Mouse (Mus musculus): ENCODE data around the gene Smarce1.

The Smarce1 gene

DNA sequence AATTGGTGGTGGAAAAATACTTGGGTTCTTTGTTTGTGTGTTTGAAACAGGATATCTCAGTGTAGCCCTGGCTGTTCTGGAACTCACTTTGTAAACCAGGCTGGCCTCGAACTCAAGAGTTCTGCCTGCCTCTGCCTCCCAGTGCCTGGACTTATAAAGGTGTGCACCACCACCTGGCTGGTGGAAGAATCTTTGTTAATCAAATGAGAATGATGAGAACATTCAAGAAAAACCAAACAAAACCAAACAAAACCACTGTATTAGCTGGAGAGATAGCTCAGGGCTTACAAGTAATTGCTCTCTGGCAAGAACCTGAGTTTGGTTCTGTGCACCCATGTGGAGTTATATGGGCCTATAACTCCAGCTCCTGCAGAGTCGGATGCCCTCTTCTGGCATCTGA lies 61.4 kb downstream of the Smarce1 start:
- no peak for DNase-seq (ENCODE audit: low spot score in 2 of 2)

DNA sequence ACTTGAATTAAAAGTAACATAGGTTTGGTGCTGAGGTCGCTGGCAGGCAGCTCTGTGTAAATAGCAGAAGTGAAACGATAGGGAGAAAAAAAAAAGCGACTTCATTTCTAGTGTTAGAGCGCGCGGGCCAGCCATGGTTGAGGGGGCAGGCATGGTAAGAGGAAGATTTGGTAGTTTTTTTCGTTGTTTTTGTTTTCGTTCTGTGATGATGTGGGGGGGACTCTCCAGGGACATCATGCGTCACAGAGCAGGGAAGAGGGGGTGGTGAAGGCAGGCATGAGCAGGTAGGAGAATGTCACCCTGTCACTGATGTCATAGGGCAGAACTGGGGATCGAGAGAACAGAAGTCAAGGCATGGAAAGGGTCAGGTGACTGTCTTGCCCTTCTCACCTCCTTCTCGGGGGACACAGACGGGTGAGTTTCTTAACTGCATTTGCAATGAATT lies 62.8 kb downstream of the Smarce1 start:
- DNase-seq (ENCODE audit: low spot score in 2 of 2): no peak

DNA sequence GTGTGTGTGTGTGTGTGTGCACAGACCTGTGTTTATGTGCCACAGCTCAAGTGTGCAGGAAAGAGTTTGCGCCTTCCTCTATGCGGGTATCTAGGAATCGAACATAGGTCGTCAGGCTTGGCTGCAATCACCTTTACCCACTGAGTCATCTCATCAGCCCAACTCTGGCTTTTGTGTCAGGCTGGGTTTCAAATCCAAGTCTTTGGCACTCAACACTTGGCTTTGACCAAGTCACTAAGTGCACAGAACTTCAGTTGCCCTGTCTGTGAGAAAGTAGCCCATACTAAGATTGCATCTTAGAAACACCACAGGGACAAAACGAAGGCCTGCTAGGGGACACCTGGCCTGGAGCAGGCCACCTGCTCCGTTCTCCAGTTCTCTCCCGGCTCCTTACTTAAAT lies 63.2 kb downstream of the Smarce1 start:
- no peak for DNase-seq (ENCODE audit: low spot score in 2 of 2)

DNA sequence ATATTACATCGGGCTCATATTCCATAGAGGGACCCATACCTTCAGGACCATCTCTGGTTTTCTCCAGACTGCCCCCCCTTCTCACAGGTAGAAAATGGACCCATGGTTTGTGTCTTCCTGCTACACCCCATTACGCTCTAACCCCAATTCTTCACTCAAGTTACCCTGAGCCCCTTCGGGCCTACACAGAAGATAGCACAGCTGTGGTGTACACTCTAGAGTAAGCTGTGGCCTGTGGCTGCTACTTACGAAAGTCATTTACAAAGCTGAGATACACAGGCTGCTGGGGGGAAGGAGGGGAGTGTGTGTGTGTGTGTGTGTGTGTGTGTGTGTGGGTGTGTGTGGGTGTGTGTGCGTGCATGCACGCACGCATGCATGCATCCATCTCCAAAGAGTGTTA lies 64.6 kb downstream of the Smarce1 start:
- DNase-seq (ENCODE audit: low spot score in 2 of 2): no peak

DNA sequence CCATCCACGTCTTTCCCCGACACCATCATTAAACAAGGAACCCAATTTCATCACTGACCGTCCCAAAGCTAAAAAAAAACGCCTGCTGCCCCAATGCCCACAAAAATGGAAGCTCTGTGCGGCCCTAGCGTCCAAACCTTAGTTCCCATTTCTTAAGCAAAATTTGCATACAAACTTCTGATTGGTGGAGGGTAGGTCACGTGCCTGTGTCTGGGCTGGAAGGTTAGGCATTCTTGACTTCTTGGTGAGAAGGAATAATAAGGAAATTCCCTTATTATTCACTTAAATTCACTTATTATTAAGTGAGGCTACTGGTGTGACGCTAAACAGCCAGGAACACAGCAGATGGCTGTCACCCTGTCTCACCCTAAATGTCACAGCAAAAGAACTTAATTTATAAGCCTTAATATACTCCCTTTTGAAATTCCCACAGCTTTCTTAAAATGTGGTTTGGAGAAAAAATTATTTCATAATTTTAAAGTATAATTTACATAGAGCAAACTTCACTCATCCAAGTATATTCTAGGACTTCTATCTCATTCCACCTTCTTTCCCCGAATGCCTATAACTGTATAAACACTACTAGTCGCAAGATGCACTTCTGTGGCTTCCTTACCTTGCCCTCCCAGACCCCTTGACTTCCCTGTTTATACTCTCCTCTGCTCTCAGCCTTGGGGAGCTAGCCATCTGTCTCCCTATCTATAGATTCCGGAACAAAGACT lies 65.6 kb downstream of the Smarce1 start:
- no peak for DNase-seq (ENCODE audit: low spot score in 2 of 2)

DNA sequence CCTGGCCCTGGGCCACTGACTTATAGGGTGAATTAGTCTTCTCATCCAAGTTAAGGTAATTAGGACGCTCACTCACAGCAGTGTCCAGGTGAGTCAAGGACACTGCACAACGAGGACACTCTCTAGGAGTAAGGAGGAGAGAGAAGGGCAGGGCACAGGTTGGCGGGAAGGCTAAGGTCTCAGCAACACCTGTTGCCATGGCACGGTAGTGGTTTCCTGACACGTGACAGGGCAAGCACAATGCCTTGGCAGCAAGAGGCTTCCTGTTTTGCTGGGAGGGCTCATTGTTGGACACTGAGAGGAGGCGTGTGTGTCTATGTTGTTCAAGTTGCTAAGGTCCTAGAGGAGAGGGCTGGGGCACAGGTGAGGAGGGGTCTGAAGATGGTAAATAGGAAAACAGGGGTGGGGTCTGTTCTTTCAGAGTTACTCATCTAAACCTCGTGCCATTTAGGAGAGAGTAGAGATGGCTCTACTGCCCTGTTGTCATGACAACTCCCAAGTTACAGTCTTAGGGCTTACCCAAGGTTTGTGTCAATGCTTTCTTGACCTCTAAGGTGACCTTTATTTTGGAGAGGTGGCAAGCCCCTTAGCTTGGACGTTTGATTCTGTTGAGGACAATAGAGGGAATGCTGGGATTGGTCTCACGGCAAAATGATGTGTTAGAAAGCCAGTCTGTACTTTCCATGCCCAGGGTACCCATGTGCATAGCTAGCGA lies 67.7 kb downstream of the Smarce1 start:
- no peak for DNase-seq (ENCODE audit: low spot score in 2 of 2)

DNA sequence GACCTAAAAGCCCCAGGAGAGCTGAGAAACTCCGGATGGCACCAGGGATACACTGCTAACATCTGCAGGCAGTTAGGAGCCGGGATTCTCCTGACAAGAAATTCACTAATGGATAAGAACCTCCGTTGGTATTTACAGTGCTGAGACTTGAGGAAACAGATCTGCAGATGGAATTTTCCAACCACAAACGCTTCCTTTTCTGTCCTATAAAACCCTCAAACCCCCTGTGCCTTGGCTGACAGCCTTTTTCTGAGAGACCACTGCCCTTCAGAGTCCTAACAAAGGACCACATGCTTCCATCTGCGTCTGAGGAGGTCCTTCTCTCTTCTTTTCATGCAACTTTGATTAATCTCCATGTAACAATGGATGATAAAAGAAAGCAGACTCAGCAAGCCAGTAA lies 69.2 kb downstream of the Smarce1 start:
- no peak for DNase-seq (ENCODE audit: low spot score in 2 of 2)

DNA sequence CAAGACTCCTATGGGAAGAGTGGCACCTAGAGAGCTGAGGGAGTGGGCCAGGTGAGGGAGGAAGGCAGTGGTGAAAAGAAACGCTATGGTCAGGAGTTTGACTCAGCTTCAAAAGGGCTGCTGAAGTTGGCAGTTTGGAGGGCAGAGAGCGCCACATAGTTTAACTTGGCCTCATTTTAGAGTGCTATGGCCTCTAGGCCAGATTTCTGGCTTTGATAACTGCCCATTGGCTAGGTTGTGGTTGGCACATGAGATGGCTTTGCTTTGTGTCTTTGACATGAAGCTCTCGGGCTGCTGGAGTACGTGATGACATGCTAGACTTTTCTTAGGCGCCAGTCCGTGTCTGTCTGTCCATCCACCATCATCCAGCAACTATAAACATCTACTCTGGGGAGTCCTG lies 70.6 kb downstream of the Smarce1 start:
- DNase-seq (ENCODE audit: low spot score in 2 of 2): no peak
